Mouse (Mus musculus): ENCODE data around the gene Fli1. TPM values are rescaled to one million over a fixed set of nuclear protein-coding genes. Genes with fewer than 3 reads are reported as not detected.
A peak's percentile ranks its signal among the peaks of the same experiment; 100 is the strongest.

Gene Fli1
- polyA plus RNA-seq, 1 experiment from 2014 or later, result 8.7 TPM

- no peak for ATAC-seq (ENCODE audit: low FRiP score, low read depth)
- 18% methylated on average over 2 of the region's 2 CpGs for WGBS
- Histone ChIP-seq H3K9ac (no peak overlapping the region), H3K9me3 (no peaks in the 10 kb centered on the region), H3K4me1 (replicated peaks) (peaks cover 30% of the 10 kb centered on the region), H3K4me2 (no peak overlapping the region), H3K27me3 (peaks cover 82% of the 10 kb centered on the region), H3K36me3 (no peaks in the 10 kb centered on the region), H3K27ac (replicated peaks) (no peak overlapping the region), H3K4me3 (no peak overlapping the region)
Measured at GRCm38 (mm10) chr9:32546731-32547130, 4.1 kb upstream of the Fli1 start.

GRCm38 (mm10) chr9:32544731-32545661, 2.3 kb upstream of the Fli1 start:
- H3K4me2 ChIP-seq, result peak overlapping the region; percentile 37
- H3K4me1 ChIP-seq (replicated peaks), result peaks cover 42% of the 10 kb centered on the region
- H3K9ac ChIP-seq, result no peak overlapping the region
- H3K36me3 ChIP-seq, result no peaks in the 10 kb centered on the region
- no peak for ATAC-seq (ENCODE audit: low FRiP score, low read depth)
- no peak overlapping the region for H3K27ac ChIP-seq (replicated peaks)
- H3K27me3 ChIP-seq, result peaks cover 84% of the 10 kb centered on the region
- WGBS, result 1% methylated on average over 40 of the region's 40 CpGs
- no peaks in the 10 kb centered on the region for H3K9me3 ChIP-seq
- H3K4me3 ChIP-seq, result peak overlapping the region; percentile 8; the same call in 1 of the 2 replicates

- Histone ChIP-seq H3K4me3 (no peak overlapping the region), H3K9me3 (no peaks in the 10 kb centered on the region), H3K36me3 (no peaks in the 10 kb centered on the region), H3K27me3 (peaks cover 81% of the 10 kb centered on the region), H3K27ac (replicated peaks) (no peak overlapping the region), H3K9ac (no peak overlapping the region), H3K4me2 (no peak overlapping the region), H3K4me1 (replicated peaks) (peaks cover 43% of the 10 kb centered on the region)
- WGBS, result 10% methylated on average over 8 of the region's 8 CpGs
- ATAC-seq (ENCODE audit: low FRiP score, low read depth), result no peak
Measured at GRCm38 (mm10) chr9:32543923-32544575, 1.4 kb upstream of the Fli1 start.

- H3K9ac ChIP-seq, result no peak overlapping the region; the same call in 1 of the 2 replicates
- under 1% methylated on average over 18 of the region's 18 CpGs for WGBS
- peaks cover 80% of the 10 kb centered on the region for H3K27me3 ChIP-seq
- H3K36me3 ChIP-seq, result no peaks in the 10 kb centered on the region
- no peak for ATAC-seq (ENCODE audit: low FRiP score, low read depth)
- H3K4me1 ChIP-seq (replicated peaks), result peaks cover 43% of the 10 kb centered on the region
- H3K9me3 ChIP-seq, result no peaks in the 10 kb centered on the region
- H3K27ac ChIP-seq (replicated peaks), result 0 out of 2 replicates have a peak overlapping the region, but pooled peaks have one; percentile 3
- H3K4me3 ChIP-seq, result peak overlapping the region; percentile 30
- H3K4me2 ChIP-seq, result peak overlapping the region; percentile 50
Measured at GRCm38 (mm10) chr9:32543040-32543581, 450 bp upstream of the Fli1 start.

DNA sequence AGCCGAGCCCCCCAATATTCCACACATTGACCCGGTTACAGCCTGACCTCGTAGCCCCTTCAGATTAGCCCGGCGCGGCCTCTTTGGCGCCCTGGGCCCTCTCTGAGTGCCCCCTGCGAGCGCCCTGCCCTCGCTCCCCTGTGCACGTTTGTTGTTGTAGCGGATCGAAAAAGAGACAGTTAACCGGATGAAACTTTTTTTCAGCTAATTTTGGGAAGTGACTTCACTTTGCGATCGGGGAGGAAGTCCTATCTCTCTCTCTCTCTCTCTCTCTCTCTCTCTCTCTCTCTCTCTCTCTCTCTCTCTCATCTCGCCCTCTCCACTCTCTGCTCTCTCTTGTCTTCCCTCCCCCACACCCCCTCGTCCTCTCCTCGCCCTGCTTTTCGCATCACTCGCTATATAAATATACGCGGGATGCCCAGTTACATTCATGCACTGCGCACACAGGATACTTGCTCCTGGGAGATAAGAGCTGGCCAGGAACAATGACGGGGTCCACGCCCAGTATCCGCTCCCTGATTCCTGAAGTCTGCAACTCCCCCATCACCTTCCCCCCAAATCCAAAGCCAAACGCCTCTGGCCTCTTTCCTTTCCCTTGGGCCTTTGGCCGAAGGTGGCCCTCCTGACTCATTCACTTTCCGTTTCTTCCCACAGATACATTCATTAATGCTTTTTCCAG, 1.3 kb downstream of the Fli1 start:
- no peak for ATAC-seq (ENCODE audit: low FRiP score, low read depth)
- H3K36me3 ChIP-seq, result no peaks in the 10 kb centered on the region
- H3K4me2 ChIP-seq, result peak overlapping the region; percentile 94
- peaks cover 43% of the 10 kb centered on the region for H3K4me1 ChIP-seq (replicated peaks)
- H3K9me3 ChIP-seq, result no peaks in the 10 kb centered on the region
- H3K27me3 ChIP-seq, result peaks cover 71% of the 10 kb centered on the region
- WGBS, result under 1% methylated on average over 30 of the region's 30 CpGs
- peak overlapping the region; percentile 48; the same call in 1 of the 2 replicates for H3K9ac ChIP-seq
- H3K4me3 ChIP-seq, result peak overlapping the region; percentile 45
- peak overlapping the region; percentile 49 for H3K27ac ChIP-seq (replicated peaks)

GRCm38 (mm10) chr9:32540406-32541222, 2.0 kb downstream of the Fli1 start:
- Histone ChIP-seq H3K4me2 (peak overlapping the region; percentile 94), H3K36me3 (no peaks in the 10 kb centered on the region), H3K27ac (replicated peaks) (peak overlapping the region; percentile 49), H3K4me3 (peak overlapping the region; percentile 45), H3K9ac (peak overlapping the region; percentile 48), H3K9me3 (no peaks in the 10 kb centered on the region), H3K4me1 (replicated peaks) (peaks cover 43% of the 10 kb centered on the region), H3K27me3 (peaks cover 63% of the 10 kb centered on the region)
- under 1% methylated on average over 57 of the region's 70 CpGs for WGBS
- ATAC-seq (ENCODE audit: low FRiP score, low read depth), result peak; percentile 48

- peaks cover 59% of the 10 kb centered on the region for H3K27me3 ChIP-seq
- peak; percentile 39; the same call in 1 of the 2 replicates for ATAC-seq (ENCODE audit: low FRiP score, low read depth)
- no peak overlapping the region for H3K27ac ChIP-seq (replicated peaks)
- H3K36me3 ChIP-seq, result no peaks in the 10 kb centered on the region
- H3K9ac ChIP-seq, result peak overlapping the region; percentile 48; the same call in 1 of the 2 replicates
- peak overlapping the region; percentile 45 for H3K4me3 ChIP-seq
- no peaks in the 10 kb centered on the region for H3K9me3 ChIP-seq
- peaks cover 37% of the 10 kb centered on the region for H3K4me1 ChIP-seq (replicated peaks)
- H3K4me2 ChIP-seq, result peak overlapping the region; percentile 94
- 2% methylated on average over 13 of the region's 13 CpGs for WGBS
Measured at GRCm38 (mm10) chr9:32540061-32540405, 2.6 kb downstream of the Fli1 start.

DNA sequence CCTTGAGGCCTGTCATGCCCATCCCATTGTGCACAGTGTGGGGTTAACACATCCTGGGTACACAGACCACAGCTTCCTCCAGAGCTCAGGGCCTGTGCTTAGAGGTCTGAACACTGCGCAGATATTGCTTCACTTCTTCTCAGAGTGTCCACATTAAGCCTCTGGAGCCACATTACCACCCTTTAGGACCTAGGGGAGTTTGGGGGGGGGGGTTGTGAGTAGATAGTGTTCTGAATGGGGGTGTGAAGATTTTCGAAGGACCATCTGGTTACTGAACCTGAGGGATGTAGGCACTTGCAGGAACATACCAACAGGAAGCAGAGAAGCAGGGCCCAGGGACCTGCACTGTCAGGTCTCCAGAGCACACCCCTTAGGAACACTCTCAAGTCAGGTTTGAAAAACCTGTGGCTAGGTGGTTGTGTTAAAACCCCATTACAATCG, 3.3 kb downstream of the Fli1 start:
- H3K36me3 ChIP-seq, result no peaks in the 10 kb centered on the region
- H3K27ac ChIP-seq (replicated peaks), result no peak overlapping the region; the same call in 1 of the 2 replicates
- H3K9me3 ChIP-seq, result no peaks in the 10 kb centered on the region
- 59% methylated on average over 3 of the region's 3 CpGs for WGBS
- no peak overlapping the region; the same call in 1 of the 2 replicates for H3K9ac ChIP-seq
- no peak overlapping the region for H3K4me3 ChIP-seq
- H3K4me1 ChIP-seq (replicated peaks), result peaks cover 33% of the 10 kb centered on the region
- H3K4me2 ChIP-seq, result peak overlapping the region; percentile 26
- H3K27me3 ChIP-seq, result peaks cover 52% of the 10 kb centered on the region
- ATAC-seq (ENCODE audit: low FRiP score, low read depth), result no peak

DNA sequence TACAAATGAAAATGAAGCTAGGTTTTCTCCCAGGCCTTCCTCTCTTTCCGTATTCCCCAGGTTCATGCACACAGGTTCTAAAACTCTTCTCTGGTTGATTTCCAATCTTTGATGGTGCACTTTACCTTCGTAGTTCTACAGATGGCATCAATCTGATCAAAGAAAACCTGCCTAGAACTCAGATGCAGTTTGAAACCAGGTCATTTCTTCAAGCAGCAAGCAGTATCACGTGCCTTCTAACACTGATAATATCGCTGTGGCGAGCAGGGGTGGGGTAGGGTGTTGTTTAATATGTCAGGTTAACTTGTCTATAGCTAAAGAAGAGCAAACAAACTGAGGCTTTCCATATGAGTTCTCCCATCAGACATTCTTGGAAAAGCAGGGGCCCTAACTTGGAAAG, 4.5 kb downstream of the Fli1 start:
- 83% methylated on average over 5 of the region's 5 CpGs for WGBS
- Histone ChIP-seq H3K36me3 (no peaks in the 10 kb centered on the region), H3K4me3 (no peak overlapping the region), H3K9me3 (no peaks in the 10 kb centered on the region), H3K4me1 (replicated peaks) (peaks cover 31% of the 10 kb centered on the region), H3K27ac (replicated peaks) (no peak overlapping the region), H3K27me3 (peaks cover 42% of the 10 kb centered on the region), H3K9ac (no peak overlapping the region), H3K4me2 (no peak overlapping the region)
- no peak for ATAC-seq (ENCODE audit: low FRiP score, low read depth)

GRCm38 (mm10) chr9:32537706-32538105, 5.0 kb downstream of the Fli1 start:
- Histone ChIP-seq H3K9ac (no peak overlapping the region), H3K27me3 (peaks cover 38% of the 10 kb centered on the region), H3K4me2 (no peak overlapping the region), H3K4me3 (no peak overlapping the region), H3K27ac (replicated peaks) (no peak overlapping the region), H3K9me3 (no peaks in the 10 kb centered on the region), H3K4me1 (replicated peaks) (peaks cover 27% of the 10 kb centered on the region), H3K36me3 (no peaks in the 10 kb centered on the region)
- 82% methylated on average over 6 of the region's 6 CpGs for WGBS
- no peak for ATAC-seq (ENCODE audit: low FRiP score, low read depth)
